Mouse (Mus musculus) heart, embryonic 11.5 days (tissue): ENCODE measurements around the gene Fam219a. TPM values are rescaled to one million over a fixed set of nuclear protein-coding genes. Genes with fewer than 3 reads are reported as not detected.

ENCODE experiments used
- ATAC-seq: fragments of 200-750 bp; cut with Nextera tagmentation; replicated peaks from 2 replicates; pipeline ENCODE4 v1.8.0; 2017; ENCODE audit warnings: moderate library complexity; ENCODE audit not compliant: insufficient number of reproducible peaks, low FRiP score, low TSS enrichment
- H3K27ac ChIP-seq: fragments of 300-500 bp; sonication (generic); 2 replicates; pipeline ENCODE4 v1.5.1; 2014; ENCODE audit warnings: mild to moderate bottlenecking, low read depth, low read length
- H3K27me3 ChIP-seq: fragments of 300-500 bp; sonication (generic); 2 replicates; pipeline ENCODE4 v1.6.1; 2014; ENCODE audit warnings: mild to moderate bottlenecking, low read length, mixed read lengths; ENCODE audit not compliant: control insufficient read depth, insufficient read depth
- H3K36me3 ChIP-seq: fragments of 300-500 bp; sonication (generic); 2 replicates; pipeline ENCODE4 v1.6.1; 2014; ENCODE audit warnings: mild to moderate bottlenecking, low read length, moderate library complexity, mixed read lengths; ENCODE audit not compliant: control insufficient read depth, insufficient read depth
- H3K4me1 ChIP-seq: fragments of 300-500 bp; sonication (generic); 2 replicates; pipeline ENCODE4 v1.6.1; 2014; ENCODE audit warnings: low read length; ENCODE audit not compliant: control insufficient read depth, insufficient read depth
- H3K4me2 ChIP-seq: fragments of 300-500 bp; sonication (generic); 2 replicates; pipeline ENCODE4 v1.6.1; 2014; ENCODE audit warnings: mild to moderate bottlenecking, moderate library complexity
- H3K4me3 ChIP-seq: fragments of 300-500 bp; sonication (generic); 2 replicates; pipeline ENCODE4 v1.5.1; 2014; ENCODE audit warnings: low read depth, low read length
- H3K9ac ChIP-seq: fragments of 300-500 bp; sonication (generic); 2 replicates; pipeline ENCODE4 v1.6.1; 2014; ENCODE audit warnings: mild to moderate bottlenecking, low read depth, low read length, moderate library complexity
- H3K9me3 ChIP-seq: fragments of 300-500 bp; sonication (generic); replicated peaks from 2 replicates; pipeline ENCODE4 v1.6.1; 2016; ENCODE audit warnings: low read length; ENCODE audit not compliant: control insufficient read depth
- WGBS: fragments of 180-500 bp; shearing (Covaris S2); extraction: QIAGEN DNeasy Blood & Tissue Kit; methylation state at CpG from one replicate; pipeline ENCODE4 v1.1.7; 2014; ENCODE audit not compliant: insufficient replicate concordance; 5-methylcytosine and 5-hydroxymethylcytosine counted together
- polyA plus RNA-seq: library from polyadenylated mRNA; unstranded; fragments of >200 nt; fragmentation: Nextera tagmentation; extraction: Ambion mirVana; gene quantifications from 2 replicates; pipeline ENCODE4 v1.2.1, GENCODE M21; 2014

Gene Fam219a
- polyA plus RNA-seq, 1 experiment from 2014 or later, result 1.8 TPM

GRCm38 (mm10) chr4:41542136-41542535, 27.2 kb downstream of the Fam219a start:
- Histone ChIP-seq H3K4me2 (no peak overlapping the region), H3K4me1 (no peaks in the 10 kb centered on the region), H3K36me3 (no peaks in the 10 kb centered on the region), H3K4me3 (no peak overlapping the region), H3K9me3 (no peaks in the 10 kb centered on the region), H3K9ac (no peak overlapping the region), H3K27ac (no peak overlapping the region), H3K27me3 (no peaks in the 10 kb centered on the region)
- ATAC-seq, result no peak
- WGBS, result 66% methylated on average over 8 of the region's 8 CpGs

- Histone ChIP-seq H3K27me3 (no peaks in the 10 kb centered on the region), H3K36me3 (no peaks in the 10 kb centered on the region), H3K9ac (no peak overlapping the region), H3K4me2 (no peak overlapping the region), H3K9me3 (no peaks in the 10 kb centered on the region), H3K27ac (no peak overlapping the region), H3K4me1 (no peaks in the 10 kb centered on the region), H3K4me3 (no peak overlapping the region)
- ATAC-seq, result no peak
- 69% methylated on average over 5 of the region's 5 CpGs for WGBS
Observed at GRCm38 (mm10) chr4:41534866-41535265, 34.5 kb downstream of the Fam219a start.

- 0 out of 2 replicates have a peak, but pooled peaks cover 5% of the 10 kb centered on the region for H3K4me1 ChIP-seq
- H3K27me3 ChIP-seq, result peaks cover 2% of the 10 kb centered on the region; the same call in 1 of the 2 replicates
- no peaks in the 10 kb centered on the region for H3K9me3 ChIP-seq
- H3K9ac ChIP-seq, result no peak overlapping the region
- no peak overlapping the region for H3K4me3 ChIP-seq
- H3K36me3 ChIP-seq, result no peaks in the 10 kb centered on the region
- 18% methylated on average over 6 of the region's 6 CpGs for WGBS
- no peak for ATAC-seq
- no peak overlapping the region for H3K27ac ChIP-seq
- no peak overlapping the region for H3K4me2 ChIP-seq
Observed at GRCm38 (mm10) chr4:41532420-41532819, 36.9 kb downstream of the Fam219a start.

- WGBS, result 52% methylated on average over 8 of the region's 8 CpGs
- Histone ChIP-seq H3K4me2 (no peak overlapping the region), H3K27ac (no peak overlapping the region)
Observed at GRCm38 (mm10) chr4:41527996-41528395, 41.3 kb downstream of the Fam219a start.

GRCm38 (mm10) chr4:41527076-41527475, 42.3 kb downstream of the Fam219a start:
- 48% methylated on average over 13 of the region's 13 CpGs for whole genome bisulfite sequencing
- Histone ChIP-seq H3K36me3 (no peaks in the 10 kb centered on the region), H3K27me3 (peaks cover 6% of the 10 kb centered on the region; the same call in 1 of the 2 replicates)

More at GRCm38 (mm10) chr4:41527996-41528395, 41.3 kb downstream of the Fam219a start:
- H3K4me1 ChIP-seq, result 0 out of 2 replicates have a peak, but pooled peaks cover 5% of the 10 kb centered on the region
- no peaks in the 10 kb centered on the region for H3K36me3 ChIP-seq
- H3K4me3 ChIP-seq, result no peak overlapping the region
- no peak overlapping the region for H3K9ac ChIP-seq
- peaks cover 6% of the 10 kb centered on the region; the same call in 1 of the 2 replicates for H3K27me3 ChIP-seq
- H3K9me3 ChIP-seq, result no peaks in the 10 kb centered on the region
- ATAC-seq, result no peak

GRCm38 (mm10) chr4:41526553-41526952, 42.8 kb downstream of the Fam219a start:
- no peak overlapping the region for H3K27ac ChIP-seq
- H3K4me3 ChIP-seq, result no peak overlapping the region
- H3K4me1 ChIP-seq, result 0 out of 2 replicates have a peak, but pooled peaks cover 5% of the 10 kb centered on the region
- H3K9ac ChIP-seq, result no peak overlapping the region
- H3K4me2 ChIP-seq, result no peak overlapping the region
- peaks cover 9% of the 10 kb centered on the region; the same call in 1 of the 2 replicates for H3K27me3 ChIP-seq
- ATAC-seq, result no peak
- H3K9me3 ChIP-seq, result no peaks in the 10 kb centered on the region
- 74% methylated on average over 7 of the region's 7 CpGs for WGBS
- H3K36me3 ChIP-seq, result no peaks in the 10 kb centered on the region

More at GRCm38 (mm10) chr4:41527076-41527475, 42.3 kb downstream of the Fam219a start:
- Histone ChIP-seq H3K27ac (no peak overlapping the region), H3K4me3 (no peak overlapping the region), H3K9ac (no peak overlapping the region), H3K4me1 (0 out of 2 replicates have a peak, but pooled peaks cover 5% of the 10 kb centered on the region), H3K9me3 (no peaks in the 10 kb centered on the region), H3K4me2 (no peak overlapping the region)
- ATAC-seq, result no peak

- Histone ChIP-seq H3K27ac (no peak overlapping the region), H3K36me3 (no peaks in the 10 kb centered on the region), H3K4me1 (0 out of 2 replicates have a peak, but pooled peaks cover 5% of the 10 kb centered on the region), H3K9ac (no peak overlapping the region), H3K27me3 (peaks cover 15% of the 10 kb centered on the region), H3K9me3 (no peaks in the 10 kb centered on the region), H3K4me3 (no peak overlapping the region), H3K4me2 (no peak overlapping the region)
- no peak for ATAC-seq
- 66% methylated on average over 9 of the region's 9 CpGs for WGBS
Observed at GRCm38 (mm10) chr4:41524829-41525228, 44.5 kb downstream of the Fam219a start.

- Histone ChIP-seq H3K27ac (no peak overlapping the region), H3K9ac (no peak overlapping the region), H3K4me2 (no peak overlapping the region), H3K9me3 (no peaks in the 10 kb centered on the region), H3K36me3 (no peaks in the 10 kb centered on the region), H3K4me3 (no peak overlapping the region), H3K4me1 (0 out of 2 replicates have a peak, but pooled peaks cover 5% of the 10 kb centered on the region), H3K27me3 (peaks cover 15% of the 10 kb centered on the region)
- 54% methylated on average over 7 of the region's 7 CpGs for WGBS
- ATAC-seq, result no peak
Observed at GRCm38 (mm10) chr4:41523839-41524238, 45.5 kb downstream of the Fam219a start.

GRCm38 (mm10) chr4:41522788-41523187, 46.5 kb downstream of the Fam219a start:
- H3K4me2 ChIP-seq, result no peak overlapping the region
- 37% methylated on average over 5 of the region's 5 CpGs for WGBS
- no peaks in the 10 kb centered on the region for H3K4me1 ChIP-seq
- H3K9ac ChIP-seq, result no peak overlapping the region
- no peak overlapping the region for H3K4me3 ChIP-seq
- ATAC-seq, result no peak
- H3K27me3 ChIP-seq, result peaks cover 12% of the 10 kb centered on the region
- H3K27ac ChIP-seq, result no peak overlapping the region
- no peaks in the 10 kb centered on the region for H3K9me3 ChIP-seq
- H3K36me3 ChIP-seq, result no peaks in the 10 kb centered on the region
